Mouse (Mus musculus) bone marrow, adult 2 months (tissue): ENCODE data around the gene Gramd1b.

Experiments
- CTCF ChIP-seq: fragments of 200-500 bp; IDR thresholded peaks from 2 replicates; pipeline ENCODE4 v1.5.1; 2011; ENCODE audit warnings: low read length, control low read depth; ENCODE audit not compliant: control insufficient read depth, insufficient read depth
- POLR2A ChIP-seq: fragments of 200-500 bp; IDR thresholded peaks from 2 replicates; pipeline ENCODE4 v1.6.1; 2011; ENCODE audit warnings: low read depth, mild to moderate bottlenecking, control low read depth, low read length, borderline replicate concordance; ENCODE audit not compliant: control insufficient read depth

DNA sequence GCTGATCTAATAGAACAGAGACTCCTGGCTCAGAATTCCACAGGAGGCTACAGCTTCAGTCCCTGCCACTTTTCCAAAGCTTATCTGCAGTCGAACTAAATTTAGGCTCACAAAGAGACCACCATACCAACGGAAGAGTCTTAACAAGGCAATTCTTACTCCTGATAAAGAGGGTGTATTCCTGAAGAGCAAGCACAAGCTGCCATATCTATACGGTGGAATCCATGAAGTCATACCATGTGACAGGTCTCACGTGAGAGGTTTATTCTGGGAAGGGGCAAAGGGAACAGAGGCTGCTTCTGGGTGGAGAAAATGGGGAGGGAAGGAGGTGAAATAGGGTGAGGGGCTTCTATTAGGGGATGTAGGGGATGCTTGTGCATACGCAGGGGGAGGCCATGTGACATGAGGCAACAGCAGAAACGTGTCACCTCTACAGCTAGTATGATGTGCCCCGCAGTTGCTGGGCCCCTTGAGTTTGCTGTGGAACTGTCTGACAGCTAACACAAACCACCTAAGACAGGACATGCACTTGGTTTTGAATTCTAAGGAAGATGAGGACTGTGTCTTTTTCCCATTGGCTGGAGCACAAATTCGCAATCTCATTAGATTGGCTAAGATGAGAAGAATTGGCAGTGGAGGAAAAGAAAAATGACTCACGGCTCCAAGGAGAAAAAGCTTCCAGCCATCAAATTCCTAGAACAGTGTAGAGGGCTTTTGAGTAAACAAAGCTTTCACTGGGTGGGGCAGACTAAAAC, 52.9 kb downstream of the Gramd1b start:
- TF ChIP-seq CTCF (no peak), POLR2A (no peak)
